ENCODE assay signal across 1 mouse cellular context in genomic region chr15:98849956-98850600, GRCm38 (mm10).
TF ChIP-seq lines count a peak whose summit lies in the region.

No protein-coding gene starts in this region.

TF ChIP-seq in myocyte, 11 proteins besides CTCF, POLR2A, EP300 and RAD21:
- TF ChIP-seq POLR2AphosphoS2 (IDR thresholded peaks at IDR 0.05; ENCODE audit: insufficient read length, low read depth) (peak; percentile 26), TCF12 (IDR thresholded peaks at IDR 0.05; ENCODE audit: insufficient read depth, poor library complexity, severe bottlenecking) (no peak)
